Mouse (Mus musculus) R1 (cell line): ENCODE results near the gene Tac2.

Experiments used
- DNase-seq: peaks from one replicate; pipeline ENCODE4 v3.0.0-alpha.2; 2018; ENCODE audit warnings: low read depth, low spot score

Gene Tac2

DNA sequence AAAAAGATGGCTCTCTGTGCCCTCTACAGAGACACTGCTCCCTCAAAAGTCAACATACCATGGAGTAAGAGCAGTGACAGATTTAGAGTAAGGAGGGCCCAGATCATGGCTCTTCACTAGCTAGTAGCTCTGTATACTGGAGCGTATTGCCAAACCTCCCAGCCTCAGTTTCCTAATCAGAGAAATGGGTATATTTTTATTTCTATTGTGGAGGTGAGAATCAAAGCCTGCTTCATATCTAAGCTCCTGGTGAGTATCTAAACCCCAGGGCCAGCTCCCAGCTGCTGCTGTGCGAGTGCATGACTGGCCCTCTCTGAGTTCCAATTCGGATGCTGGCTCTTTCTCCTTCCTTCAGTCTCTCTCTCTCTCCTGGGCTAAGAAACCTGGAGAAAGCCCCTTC lies at the start of gene Tac2:
Gene Tac2, plus strand, starts transcription at position 301 of the 400 bp plus-strand sequence.
- no peak for DNase-seq

DNA sequence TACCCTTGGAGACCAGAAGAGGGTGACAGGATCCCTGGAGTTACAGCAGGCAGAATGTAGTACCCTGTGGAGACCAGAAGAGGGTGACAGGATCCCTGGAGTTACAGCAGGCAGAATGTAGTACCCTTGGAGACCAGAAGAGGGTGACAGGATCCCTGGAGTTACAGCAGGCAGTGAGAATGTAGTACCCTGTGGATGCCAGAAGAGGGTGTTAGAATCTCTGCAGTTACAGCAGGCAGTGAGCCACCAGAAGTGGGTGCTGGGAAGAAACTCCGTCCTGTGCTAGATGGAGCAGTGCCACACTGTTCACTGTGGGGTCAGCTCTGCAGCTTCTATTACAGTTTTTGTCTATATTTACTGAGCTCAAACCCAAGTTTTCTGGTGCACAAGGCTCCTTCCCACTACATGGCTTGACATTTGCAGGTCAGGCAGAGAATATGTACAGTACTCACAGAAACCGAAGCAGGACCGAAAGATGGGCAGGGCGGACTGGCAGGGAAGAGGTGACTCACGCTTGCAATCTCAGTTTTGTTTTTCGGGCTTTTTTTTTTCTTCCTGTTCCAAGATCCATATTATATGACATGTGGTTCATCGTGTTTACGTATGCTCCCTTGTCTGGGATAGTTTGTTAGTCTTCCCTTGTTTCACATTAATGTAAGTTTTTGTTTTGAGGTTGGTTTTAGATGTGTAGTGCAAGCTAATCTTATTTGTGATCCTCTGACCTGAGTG lies 49.3 kb upstream of the Tac2 start:
- DNase-seq: peak; percentile 93

DNA sequence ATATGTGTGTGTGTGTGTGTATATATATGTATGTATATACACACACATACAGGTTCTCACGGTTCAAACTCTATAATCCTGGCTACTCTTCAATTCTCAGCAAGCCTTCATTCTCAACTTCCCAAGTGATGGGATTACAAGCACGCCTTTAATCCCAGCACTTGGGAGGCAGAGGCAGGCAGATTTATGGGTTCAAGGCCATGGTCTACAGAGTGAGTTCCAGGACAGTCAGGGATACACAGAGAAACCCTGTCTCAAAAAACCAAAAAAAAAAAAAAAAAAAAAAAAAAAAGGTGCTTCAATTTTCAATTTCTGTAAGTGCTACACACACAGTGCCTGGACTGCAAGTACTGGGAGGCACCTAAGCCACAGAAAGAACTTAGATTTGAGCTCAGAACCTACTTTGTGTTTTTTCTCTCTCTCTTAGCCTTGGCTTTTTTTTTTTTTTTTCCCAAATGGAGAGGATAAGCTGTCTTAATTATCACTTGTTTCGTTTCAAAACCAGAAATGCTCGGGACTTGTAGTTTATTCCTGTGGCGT lies 48.3 kb upstream of the Tac2 start:
- no peak for DNase-seq

DNA sequence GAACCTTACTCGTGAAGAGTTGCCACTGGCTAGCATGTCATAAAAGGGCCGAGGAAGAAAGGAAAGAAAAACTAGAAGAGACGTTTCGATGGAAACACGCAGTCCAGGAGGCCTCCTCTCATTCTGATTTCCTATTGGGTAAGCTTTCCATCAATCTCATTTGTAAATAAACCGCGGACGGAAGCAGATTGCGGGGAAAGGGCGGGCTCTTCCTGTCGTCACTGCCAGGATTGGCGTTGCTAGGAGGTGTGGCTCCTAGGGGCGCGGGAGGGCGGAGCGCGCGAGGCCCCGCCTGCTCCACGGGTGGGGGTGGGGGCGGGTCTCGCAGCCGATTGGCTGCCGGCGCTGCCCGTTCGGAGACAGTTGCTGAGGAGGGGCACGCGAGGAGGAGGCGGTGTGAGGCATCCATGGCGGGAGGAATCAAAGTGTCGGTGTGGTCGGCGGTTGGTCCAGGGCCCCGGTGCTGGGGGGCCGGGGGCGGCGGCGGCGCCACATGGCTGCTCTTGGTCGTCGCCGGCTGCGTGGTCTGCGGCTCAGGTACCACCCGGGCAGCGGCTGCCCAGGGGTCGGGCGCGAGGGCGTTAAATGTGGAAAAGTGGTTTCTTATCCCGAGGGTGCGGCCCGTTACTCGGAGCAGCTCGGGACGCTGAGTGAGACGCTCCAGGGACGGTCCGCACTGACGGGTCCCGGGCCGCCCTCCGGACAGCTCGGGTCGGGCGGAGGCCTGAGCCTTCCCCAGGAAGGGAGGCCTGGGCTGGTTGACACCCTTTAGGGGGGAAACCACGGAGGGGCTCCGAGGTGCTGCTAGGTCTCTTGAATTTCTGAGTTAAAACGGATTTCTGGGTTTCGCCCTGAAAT lies 47.4 kb upstream of the Tac2 start:
- peak; percentile 99 for DNase-seq

GRCm38 (mm10) chr10:127677591-127678336 lies 46.5 kb upstream of the Tac2 start:
- DNase-seq: peak; percentile 86

GRCm38 (mm10) chr10:127679208-127679607 lies 45.1 kb upstream of the Tac2 start:
- DNase-seq: no peak

- DNase-seq: no peak
Observed at GRCm38 (mm10) chr10:127679881-127680280, 44.4 kb upstream of the Tac2 start.

GRCm38 (mm10) chr10:127682886-127683285 lies 41.4 kb upstream of the Tac2 start:
- DNase-seq: no peak

GRCm38 (mm10) chr10:127691053-127691452 lies 33.2 kb upstream of the Tac2 start:
- peak; percentile 44 for DNase-seq

GRCm38 (mm10) chr10:127694636-127695035 lies 29.6 kb upstream of the Tac2 start:
- no peak for DNase-seq

DNA sequence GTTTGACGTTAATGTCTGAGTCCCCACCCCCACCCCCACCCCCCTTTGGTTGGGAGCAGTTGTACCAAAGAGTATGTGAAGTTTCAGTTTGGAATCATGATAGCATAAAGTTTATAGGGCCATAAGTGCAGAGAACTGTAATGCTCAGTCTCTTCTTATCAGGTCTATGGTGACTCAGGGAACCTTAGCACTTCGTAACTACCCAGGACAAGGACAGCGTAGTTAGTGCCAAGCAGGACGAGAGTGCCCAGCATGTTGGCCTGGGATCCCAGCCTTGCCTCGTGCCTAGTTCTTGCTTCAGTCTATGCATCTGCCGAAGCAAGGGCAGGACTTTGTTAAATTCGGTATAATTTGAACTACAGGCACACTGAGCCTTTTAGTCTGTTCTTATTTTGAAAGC lies 28.5 kb upstream of the Tac2 start:
- no peak for DNase-seq

DNA sequence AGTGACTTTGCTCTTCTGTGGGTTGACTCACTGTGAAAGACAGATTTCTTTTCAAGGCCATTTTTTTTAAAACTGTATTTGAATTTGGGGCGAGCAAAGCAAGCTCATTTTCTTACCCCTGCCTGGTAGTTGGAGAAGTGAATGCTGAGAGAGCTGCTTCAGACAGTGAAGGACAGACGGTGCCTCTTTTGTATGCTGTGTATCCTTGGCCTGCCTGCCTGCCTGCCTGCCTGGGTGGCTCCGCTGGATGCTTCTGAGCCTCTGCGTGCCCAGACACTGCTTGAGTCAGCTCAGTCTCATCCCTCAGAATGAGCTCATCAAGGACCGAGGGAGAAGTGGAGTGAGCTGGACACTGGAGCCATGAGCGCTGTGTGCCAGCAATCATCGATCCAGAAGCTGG lies 25.3 kb upstream of the Tac2 start:
- DNase-seq: no peak

- DNase-seq: peak; percentile 74
Observed at GRCm38 (mm10) chr10:127703299-127703698, 21.0 kb upstream of the Tac2 start.

DNA sequence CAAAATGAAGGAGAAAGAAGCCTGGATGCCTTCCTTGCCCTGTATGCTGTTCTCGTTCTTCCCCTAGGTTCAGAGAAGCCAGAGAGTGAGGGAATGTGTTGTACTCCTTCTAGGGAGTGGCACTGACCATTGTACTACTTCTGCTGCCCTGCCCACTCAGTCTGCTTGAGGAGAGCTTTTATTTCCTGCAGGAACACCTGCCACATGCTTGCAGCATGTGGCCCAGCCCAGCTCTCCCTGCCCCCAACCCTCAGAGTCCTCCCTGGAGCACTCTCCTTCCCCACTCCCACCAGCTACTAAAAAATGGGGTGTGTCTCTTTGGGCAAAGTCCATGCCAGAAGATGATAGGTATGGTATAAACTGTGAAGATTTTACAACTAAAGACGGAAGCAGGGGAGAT lies 20.0 kb upstream of the Tac2 start:
- no peak for DNase-seq

DNA sequence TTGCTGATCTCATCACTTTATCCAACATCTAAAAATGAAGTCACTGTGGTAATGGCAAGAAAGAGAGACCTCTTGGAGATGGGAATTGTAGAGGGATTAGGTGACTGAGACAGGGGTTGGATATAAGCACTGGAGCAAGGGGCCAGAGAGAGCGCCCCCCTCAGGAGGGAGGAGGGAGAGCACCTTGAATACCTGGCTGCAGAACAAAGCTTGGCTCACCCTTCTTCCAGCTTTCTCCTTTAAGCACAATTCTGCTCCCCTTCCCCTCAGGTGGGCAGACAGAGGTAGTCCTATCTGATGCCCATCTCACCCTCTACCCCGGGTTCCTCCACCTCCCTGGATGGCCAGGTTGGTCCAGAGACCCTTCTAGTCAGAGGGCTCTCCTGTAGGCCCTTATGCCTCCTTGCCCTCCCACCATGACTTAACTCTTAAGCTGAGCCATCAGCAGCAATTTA lies 19.5 kb upstream of the Tac2 start, which contains the start of gene Myo1a:
Gene Myo1a, plus strand, starts transcription at position 405 of the 455 bp plus-strand sequence.
- no peak for DNase-seq

DNA sequence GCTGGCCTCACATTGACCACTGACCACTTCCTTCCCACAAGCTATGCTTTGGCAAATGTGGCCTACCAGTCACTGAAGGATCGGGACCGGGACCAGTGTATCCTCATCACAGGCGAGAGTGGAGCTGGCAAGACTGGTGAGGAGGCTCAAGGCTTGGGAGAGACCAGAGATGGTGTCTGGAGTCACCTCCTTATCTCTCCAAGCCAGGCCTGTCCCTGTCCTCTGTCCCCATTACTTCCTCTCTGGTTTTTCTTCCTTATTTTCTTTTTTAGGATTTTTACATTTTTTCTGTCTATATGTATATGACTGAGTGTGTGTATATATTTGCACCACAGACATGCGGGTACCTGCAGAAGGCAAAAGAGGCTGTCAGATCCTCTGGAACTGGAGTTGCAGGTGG lies 18.5 kb upstream of the Tac2 start:
- no peak for DNase-seq

DNA sequence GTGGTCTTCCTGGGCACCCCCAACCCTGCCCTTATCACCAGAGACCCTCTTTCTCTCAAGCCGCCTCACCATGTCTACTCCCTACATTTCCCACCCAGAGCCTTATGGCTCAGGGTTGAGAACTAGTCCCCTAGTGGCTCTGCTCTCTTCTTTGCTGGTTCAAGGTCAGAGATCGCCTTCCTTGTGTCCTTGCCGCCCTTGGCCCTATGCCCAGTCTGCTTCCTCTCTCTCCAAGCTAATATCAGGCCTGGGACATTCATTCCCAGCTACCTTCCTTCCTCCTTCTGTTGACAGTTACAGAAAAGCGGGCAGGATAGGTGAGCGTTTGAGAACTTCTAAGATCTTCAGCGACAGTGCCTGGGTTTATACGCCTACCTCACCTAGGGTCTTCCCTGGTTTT lies 16.6 kb upstream of the Tac2 start:
- DNase-seq: no peak

- peak; percentile 55 for DNase-seq
Observed at GRCm38 (mm10) chr10:127708850-127709370, 15.4 kb upstream of the Tac2 start.

GRCm38 (mm10) chr10:127710331-127710730 lies 13.9 kb upstream of the Tac2 start:
- no peak for DNase-seq

- no peak for DNase-seq
Observed at GRCm38 (mm10) chr10:127712736-127713135, 11.5 kb upstream of the Tac2 start.

DNA sequence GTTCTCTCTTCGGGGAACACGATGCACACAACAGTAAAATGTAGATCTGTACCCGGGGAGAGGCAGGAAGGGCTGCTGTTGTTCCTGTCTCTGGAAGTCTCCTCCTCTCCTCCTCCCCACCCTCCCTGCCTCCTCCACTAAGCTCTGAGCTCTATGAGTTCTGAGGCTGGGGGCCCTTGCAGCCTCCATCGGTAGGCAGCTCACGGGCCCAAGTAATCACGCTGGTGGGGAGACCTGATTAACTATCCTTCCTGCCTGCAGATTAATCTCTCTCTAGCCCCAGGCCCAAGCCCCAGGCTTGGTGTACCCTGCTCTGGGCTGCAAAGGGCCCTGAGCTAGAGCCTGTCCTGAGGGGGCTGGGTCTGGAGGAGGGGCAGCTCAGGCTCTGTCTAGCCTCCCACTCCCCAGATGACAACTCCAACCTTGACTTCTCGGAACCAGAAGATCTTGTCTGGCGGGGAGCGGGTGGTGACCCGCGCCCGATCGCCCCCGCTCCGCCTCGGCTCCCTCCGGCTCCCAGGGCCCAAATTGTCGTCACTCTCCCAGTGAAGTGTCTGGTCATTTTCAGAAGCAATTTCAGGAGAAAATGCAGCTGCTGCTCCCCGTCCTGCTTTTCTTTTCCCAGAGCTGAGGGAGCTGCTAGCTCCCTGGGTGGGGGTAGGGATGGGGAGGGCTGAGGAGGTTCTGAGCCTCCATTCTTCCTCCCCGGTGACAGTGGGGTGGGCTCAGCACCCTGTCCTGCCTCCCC lies 2.4 kb upstream of the Tac2 start:
- DNase-seq: no peak
